Mouse (Mus musculus): ENCODE measurements around the gene Zfp449. TPM values are rescaled to one million over a fixed set of nuclear protein-coding genes. Genes with fewer than 3 reads are reported as not detected.

Gene Zfp449
- total RNA-seq (2017) = 2.4 and 3.1 TPM in 2 replicates

- ATAC-seq (replicated peaks; ENCODE audit: low read depth, poor library complexity, severe bottlenecking) = peak; percentile 100
These were observed at the start of gene Zfp449 for GRCm38 (mm10) chrX:56346176-56346931. Gene Zfp449, plus strand, starts transcription at chrX:56346400.

GRCm38 (mm10) chrX:56307597-56307996 lies 38.6 kb upstream of the Zfp449 start:
- peak; percentile 94 for ATAC-seq (replicated peaks; ENCODE audit: low read depth, poor library complexity, severe bottlenecking)

- ATAC-seq (replicated peaks; ENCODE audit: low read depth, poor library complexity, severe bottlenecking) = no peak
These were observed 33.4 kb upstream of the Zfp449 start for GRCm38 (mm10) chrX:56312813-56313212.

- no peak for ATAC-seq (replicated peaks; ENCODE audit: low read depth, poor library complexity, severe bottlenecking)
These were observed 24.1 kb upstream of the Zfp449 start for GRCm38 (mm10) chrX:56322096-56322495.

- ATAC-seq (replicated peaks; ENCODE audit: low read depth, poor library complexity, severe bottlenecking) = no peak
These were observed 23.5 kb upstream of the Zfp449 start for GRCm38 (mm10) chrX:56322731-56323130.

GRCm38 (mm10) chrX:56332046-56332445 lies 14.2 kb upstream of the Zfp449 start:
- no peak for ATAC-seq (replicated peaks; ENCODE audit: low read depth, poor library complexity, severe bottlenecking)

- peak; percentile 72 for ATAC-seq (replicated peaks; ENCODE audit: low read depth, poor library complexity, severe bottlenecking)
These were observed 5.9 kb upstream of the Zfp449 start for GRCm38 (mm10) chrX:56340305-56340704.

- ATAC-seq (replicated peaks; ENCODE audit: low read depth, poor library complexity, severe bottlenecking) = no peak
These were observed 3.3 kb upstream of the Zfp449 start for GRCm38 (mm10) chrX:56342921-56343320.

GRCm38 (mm10) chrX:56346932-56347253 lies 693 bp downstream of the Zfp449 start:
- no peak for ATAC-seq (replicated peaks; ENCODE audit: low read depth, poor library complexity, severe bottlenecking)

- ATAC-seq (replicated peaks; ENCODE audit: low read depth, poor library complexity, severe bottlenecking) = peak; percentile 95
These were observed 28.4 kb downstream of the Zfp449 start, which contains the start of gene Smim10l2a for GRCm38 (mm10) chrX:56374431-56375128. Gene Smim10l2a, plus strand, starts transcription at chrX:56374586.

- no peak for ATAC-seq (replicated peaks; ENCODE audit: low read depth, poor library complexity, severe bottlenecking)
These were observed 34.7 kb downstream of the Zfp449 start for GRCm38 (mm10) chrX:56380852-56381251.

GRCm38 (mm10) chrX:56384142-56384541 lies 37.9 kb downstream of the Zfp449 start:
- ATAC-seq (replicated peaks; ENCODE audit: low read depth, poor library complexity, severe bottlenecking) = peak; percentile 47

- peak; percentile 86 for ATAC-seq (replicated peaks; ENCODE audit: low read depth, poor library complexity, severe bottlenecking)
These were observed 58.4 kb downstream of the Zfp449 start for GRCm38 (mm10) chrX:56404646-56405045.

GRCm38 (mm10) chrX:56405482-56405881 lies 59.3 kb downstream of the Zfp449 start:
- ATAC-seq (replicated peaks; ENCODE audit: low read depth, poor library complexity, severe bottlenecking) = peak; percentile 39; the same call in 1 of the 2 replicates

GRCm38 (mm10) chrX:56406128-56406527 lies 59.9 kb downstream of the Zfp449 start:
- peak; percentile 45 for ATAC-seq (replicated peaks; ENCODE audit: low read depth, poor library complexity, severe bottlenecking)

Other genes starting within 250 kb of the Zfp449 start
- 1.1 TPM in 1 of 2 replicates, not detected in the other for gene 3830403N18Rik, start 209.8 kb upstream of the Zfp449 start, total RNA-seq (2017)
- gene Gm773, start 133.5 kb upstream of the Zfp449 start, total RNA-seq (2017) = not detected in 2 replicates
- gene Smim10l2a, start 28.2 kb downstream of the Zfp449 start, total RNA-seq (2017) = 2.6 and 2.8 TPM in 2 replicates
- 111 and 209 TPM in 2 replicates for gene Gm2174, start 101.6 kb downstream of the Zfp449 start, total RNA-seq (2017)
- gene Ints6l, start 108.5 kb downstream of the Zfp449 start, total RNA-seq (2017) = 71.6 and 77.2 TPM in 2 replicates
- not detected in 2 replicates for gene Gm10477, start 178.3 kb downstream of the Zfp449 start, total RNA-seq (2017)
- not detected in 2 replicates for gene Gm648, start 203.2 kb downstream of the Zfp449 start, total RNA-seq (2017)

All from common myeloid progenitor, adult 5-6 weeks (primary cell).